Comparison of ENCODE assay signal across 30 mouse cellular contexts in genomic region chrX:85197688-85198087, GRCm38 (mm10). TPM values are rescaled to one million over a fixed set of nuclear protein-coding genes. Genes with fewer than 3 reads are reported as not detected.
DNase-seq lines count a peak whose midpoint lies in the region; ATAC-seq and TF ChIP-seq lines count a peak whose summit lies in the region.
"Had no signal": no experiment of that assay in that cellular context is flagged by ENCODE, and none has a peak within 500 bp of the region (broad histone marks: within the 10 kb centered on the region; RNA-seq: fewer than 3 reads in every experiment).

No protein-coding gene starts in this region.

- no peak for TF ChIP-seq POLR2A in CH12.LX (IDR thresholded peaks at IDR 0.05; ENCODE audit: low read depth, low read length)
- no peak for TF ChIP-seq POLR2A in brain, embryonic 14.5 days (IDR thresholded peaks at IDR 0.05; ENCODE audit: borderline replicate concordance, extremely low read depth, insufficient read depth, insufficient read length, poor library complexity, severe bottlenecking)

- no peak for DNase-seq in layer of hippocampus, adult 2 months (ENCODE audit: low spot score in 2 of 2)
- DNase-seq in layer of hippocampus, adult 18-20 months (ENCODE audit: low spot score in 2 of 2): no peak
- DNase-seq in midbrain, postnatal 0 days (ENCODE audit: low spot score): peak; percentile 1
- DNase-seq in midbrain, embryonic 11.5 days (ENCODE audit: low spot score, missing footprints): no peak
- peak; percentile 37 for DNase-seq in CH12.LX (ENCODE audit: extremely low read depth)
- DNase-seq in brain, embryonic 14.5 days (ENCODE audit: low read depth): peak; percentile 5
- DNase-seq in urinary bladder, postnatal 4 days (ENCODE audit: low spot score in 2 of 2): no peak
- DNase-seq: adrenal gland, adult 8-10 months; adrenal gland, postnatal 14 days; adrenal gland, postnatal 36 days; B cell, adult 2 months; cerebellum, adult 11 months; cerebellum, adult 2 months; cerebellum, adult 9-10 months; cerebellum, postnatal 36 days; embryo, embryonic 11 days; forebrain, postnatal 0 days had no signal

- dilution Hi-C loops in CH12.LX (cut with MboI; ENCODE audit: extremely low pct_ligation_motif_present, extremely low pct_unique_long_range_greater_than_20kb, low sequenced_read_pairs): no loop called here

- in situ Hi-C loops in CH12.LX (cut with MboI; ENCODE audit: low pct_ligation_motif_present, low pct_unique_long_range_greater_than_20kb, low sequenced_read_pairs): no loop called here

- peak overlapping the region; percentile 18; the same call in 1 of the 2 replicates for H3K27ac ChIP-seq in layer of hippocampus, adult 2 months
- H3K27ac ChIP-seq in midbrain, postnatal 0 days (ENCODE audit: low read depth, low read length): no peak overlapping the region
- H3K27ac ChIP-seq in midbrain, embryonic 11.5 days (ENCODE audit: low read depth, low read length): no peak overlapping the region
- no peak overlapping the region for H3K27ac ChIP-seq in CH12.LX (ENCODE audit: insufficient read depth, low read depth)
- H3K27ac ChIP-seq: embryonic facial prominence, embryonic 13.5 days; embryonic facial prominence, embryonic 15.5 days; forebrain, embryonic 10.5 days; forebrain, embryonic 12.5 days had no signal

- no peak for ATAC-seq in midbrain, postnatal 0 days (ENCODE audit: low FRiP score)
- no peak for ATAC-seq in midbrain, embryonic 11.5 days (ENCODE audit: low FRiP score)
- no peak for ATAC-seq in frontal cortex, adult (ENCODE audit: low TSS enrichment)
- ATAC-seq: activated CD4-positive, CD25-positive, alpha-beta regulatory T cell, adult 4 months; CD4-positive, CD25-positive, alpha-beta regulatory T cell, adult 4 months; forebrain, embryonic 14.5 days; forebrain, postnatal 0 days had no signal

- H3K4me3 ChIP-seq in layer of hippocampus, adult 2 months: no peak overlapping the region
- no peak overlapping the region for H3K4me3 ChIP-seq in midbrain, postnatal 0 days (ENCODE audit: low read depth, low read length)
- H3K4me3 ChIP-seq in midbrain, embryonic 11.5 days (ENCODE audit: low read depth, low read length): no peak overlapping the region
- no peak overlapping the region for H3K4me3 ChIP-seq in CH12.LX (replicated peaks in 1 of 3; ENCODE audit: low read depth in 2 of 3, low read length in 2 of 3, poor library complexity in 1 of 3)
- H3K4me3 ChIP-seq: embryonic facial prominence, embryonic 13.5 days; embryonic facial prominence, embryonic 15.5 days; erythroblast, embryonic 14.5 days; forebrain, embryonic 10.5 days; forebrain, embryonic 12.5 days had no signal

- H3K9ac ChIP-seq in midbrain, postnatal 0 days (replicated peaks; ENCODE audit: low read length, poor library complexity, severe bottlenecking): no peak overlapping the region
- H3K9ac ChIP-seq in midbrain, embryonic 11.5 days (ENCODE audit: low read length): no peak overlapping the region
- no peak overlapping the region for H3K9ac ChIP-seq in CH12.LX (ENCODE audit: insufficient read depth, low read depth)
- H3K9ac ChIP-seq: embryonic facial prominence, embryonic 13.5 days; embryonic facial prominence, embryonic 15.5 days; forebrain, embryonic 12.5 days; forebrain, postnatal 0 days had no signal

- H3K9me3 ChIP-seq in midbrain, postnatal 0 days (ENCODE audit: low read length): no peaks in the 10 kb centered on the region
- no peaks in the 10 kb centered on the region for H3K9me3 ChIP-seq in midbrain, embryonic 11.5 days (ENCODE audit: control insufficient read depth, low read length)
- no peaks in the 10 kb centered on the region for H3K9me3 ChIP-seq in CH12.LX (replicated peaks; ENCODE audit: low read length)
- H3K9me3 ChIP-seq: embryonic facial prominence, embryonic 13.5 days; embryonic facial prominence, embryonic 15.5 days; forebrain, embryonic 10.5 days; forebrain, embryonic 12.5 days had no signal

- H3K4me1 ChIP-seq in midbrain, postnatal 0 days (ENCODE audit: insufficient read depth, low read length): no peaks in the 10 kb centered on the region
- no peaks in the 10 kb centered on the region for H3K4me1 ChIP-seq in midbrain, embryonic 11.5 days (ENCODE audit: control insufficient read depth, insufficient read depth, low read length)
- peaks cover 2 to 9% of the 10 kb centered on the region in 2 experiments; a peak in 2 of 4 replicates for H3K4me1 ChIP-seq in CH12.LX (ENCODE audit: control insufficient read depth in 1 of 2, insufficient read depth in 2 of 2)
- H3K4me1 ChIP-seq: embryonic facial prominence, embryonic 13.5 days; embryonic facial prominence, embryonic 15.5 days; forebrain, embryonic 10.5 days; forebrain, embryonic 12.5 days had no signal

- TF ChIP-seq EP300 in CH12.LX (IDR thresholded peaks at IDR 0.05; ENCODE audit: low read length): peak; percentile 57

- no peak overlapping the region for H3K4me2 ChIP-seq in midbrain, postnatal 0 days (ENCODE audit: low read depth, low read length, poor library complexity, severe bottlenecking)
- H3K4me2 ChIP-seq in midbrain, embryonic 11.5 days: no peak overlapping the region
- H3K4me2 ChIP-seq in CH12.LX (ENCODE audit: insufficient read depth, low read depth, poor library complexity, severe bottlenecking): no peak overlapping the region; the same call in 1 of the 2 replicates
- H3K4me2 ChIP-seq: embryonic facial prominence, embryonic 13.5 days; embryonic facial prominence, embryonic 15.5 days; forebrain, embryonic 12.5 days had no signal

- no peaks in the 10 kb centered on the region for H3K36me3 ChIP-seq in midbrain, postnatal 0 days (ENCODE audit: insufficient read depth, low read length)
- no peaks in the 10 kb centered on the region for H3K36me3 ChIP-seq in midbrain, embryonic 11.5 days (ENCODE audit: control insufficient read depth, insufficient read depth, low read length)
- H3K36me3 ChIP-seq in CH12.LX (replicated peaks in 1 of 2; ENCODE audit: control insufficient read depth in 1 of 2, insufficient read depth in 1 of 2, low read length in 1 of 2): no peaks in the 10 kb centered on the region
- H3K36me3 ChIP-seq: embryonic facial prominence, embryonic 13.5 days; embryonic facial prominence, embryonic 15.5 days; forebrain, embryonic 10.5 days; forebrain, embryonic 12.5 days had no signal

- WGBS in midbrain, postnatal 0 days: 82% methylated on average over 5 of the region's 5 CpGs
- 87% methylated on average over 5 of the region's 5 CpGs for WGBS in midbrain, embryonic 11.5 days

- no peak for TF ChIP-seq RAD21 in CH12.LX (IDR thresholded peaks at IDR 0.05; ENCODE audit: low read depth, low read length)

- H3K27me3 ChIP-seq in midbrain, postnatal 0 days (ENCODE audit: insufficient read depth, low read length): no peaks in the 10 kb centered on the region
- H3K27me3 ChIP-seq in midbrain, embryonic 11.5 days (ENCODE audit: control insufficient read depth, insufficient read depth, low read length): no peaks in the 10 kb centered on the region
- no peaks in the 10 kb centered on the region for H3K27me3 ChIP-seq in CH12.LX (replicated peaks)
- H3K27me3 ChIP-seq: embryonic facial prominence, embryonic 15.5 days; forebrain, embryonic 12.5 days had no signal

- TF ChIP-seq CTCF in layer of hippocampus, adult 2 months (conservative IDR thresholded peaks at IDR 0.05): no peak
- no peak for TF ChIP-seq CTCF in midbrain, postnatal 0 days (IDR thresholded peaks at IDR 0.05)
- TF ChIP-seq CTCF in CH12.LX (conservative IDR thresholded peaks at IDR 0.05 in 1 of 2, IDR thresholded peaks at IDR 0.05 in 1 of 2; ENCODE audit: low read depth in 2 of 2, low read length in 2 of 2): no peak
- no peak for TF ChIP-seq CTCF in brain, embryonic 14.5 days (IDR thresholded peaks at IDR 0.05; ENCODE audit: borderline replicate concordance, extremely low read depth, insufficient read depth, insufficient read length)

- H3K79me2 ChIP-seq in CH12.LX (replicated peaks; ENCODE audit: control insufficient read depth, extremely low read depth, insufficient read depth, poor library complexity, severe bottlenecking): no peaks in the 10 kb centered on the region

TF ChIP-seq in CH12.LX, 34 proteins besides CTCF, POLR2A, EP300 and RAD21:
- TF ChIP-seq ELF1 (IDR thresholded peaks at IDR 0.05; ENCODE audit: low read depth, low read length) (no peak), BHLHE40 (IDR thresholded peaks at IDR 0.05; ENCODE audit: low read depth, low read length) (0 out of 2 replicates have a peak, but pooled peaks have one; percentile 19), USF2 (conservative IDR thresholded peaks at IDR 0.05; ENCODE audit: low read depth, low read length) (no peak), MAZ (IDR thresholded peaks at IDR 0.05; ENCODE audit: low read depth, low read length) (no peak), JUN (IDR thresholded peaks at IDR 0.05; ENCODE audit: insufficient read depth, low read depth, low read length) (peak; percentile 44), ZC3H11A (IDR thresholded peaks at IDR 0.05; ENCODE audit: low read depth, low read length) (no peak), MEF2A (IDR thresholded peaks at IDR 0.05; ENCODE audit: borderline replicate concordance, low read depth, low read length) (no peak), JUND (conservative IDR thresholded peaks at IDR 0.05; ENCODE audit: low read depth, low read length) (peak; percentile 65; the same call in 1 of the 2 replicates), NRF1 (IDR thresholded peaks at IDR 0.05; ENCODE audit: low read depth, low read length) (no peak), E2F4 (IDR thresholded peaks at IDR 0.05; ENCODE audit: insufficient replicate concordance, low read depth, low read length) (no peak), SMC3 (IDR thresholded peaks at IDR 0.05; ENCODE audit: low read depth, low read length) (no peak), PAX5 (IDR thresholded peaks at IDR 0.05; ENCODE audit: low read length) (no peak), IRF4 (IDR thresholded peaks at IDR 0.05; ENCODE audit: low read depth, low read length) (peak; percentile 43; the same call in 1 of the 2 replicates), SIN3A (IDR thresholded peaks at IDR 0.05; ENCODE audit: low read length) (no peak), MAFK (IDR thresholded peaks at IDR 0.05; ENCODE audit: insufficient replicate concordance, low read length) (no peak), ZNF384 (IDR thresholded peaks at IDR 0.05; ENCODE audit: low read depth, low read length) (no peak), GABPA (IDR thresholded peaks at IDR 0.05; ENCODE audit: insufficient replicate concordance, low read depth, low read length) (no peak)

RNA-seq across cellular contexts. Expression of gene Fthl17a, which starts 51.8 kb away (rescaled TPM):
- total RNA-seq in layer of hippocampus, adult 2 months (2021): not detected
- not detected for total RNA-seq in layer of hippocampus, adult 18-20 months (2021)
- 1.3 TPM in 1 of 2 replicates, not detected in the other for total RNA-seq in midbrain, postnatal 0 days (2014; rRNA removed)
- not detected in 2 replicates for polyA plus RNA-seq in midbrain, postnatal 0 days (2015; fragmentation: Nextera tagmentation; extraction: Ambion mirVana)
- polyA plus RNA-seq in midbrain, embryonic 11.5 days (2014; fragmentation: Nextera tagmentation; extraction: Ambion mirVana): not detected in 2 replicates
- not detected in 2 replicates for total RNA-seq in CH12.LX (2012; rRNA removed)
- total RNA-seq in CH12.LX (2014; rRNA removed): not detected in 2 replicates
- polyA plus RNA-seq in CH12.LX (2012; ENCODE audit: insufficient read length, low read depth): not detected in 2 replicates
- 0.45 TPM in 1 of 2 replicates, not detected in the other for polyA plus RNA-seq in brain, embryonic 14.5 days (2012; rRNA removed)
- total RNA-seq: adrenal gland, adult 18-20 months; adrenal gland, adult 8-10 months; adrenal gland, postnatal 14 days; adrenal gland, postnatal 36 days; common myeloid progenitor, adult 5-6 weeks; forebrain, postnatal 0 days; MEL had no signal
- polyA plus RNA-seq: activated CD4-positive, CD25-positive, alpha-beta regulatory T cell, adult 4 months; CD4-positive, CD25-positive, alpha-beta regulatory T cell, adult 4 months; cerebellum, adult 2 months; embryonic facial prominence, embryonic 11.5 days; embryonic facial prominence, embryonic 13.5 days; embryonic facial prominence, embryonic 15.5 days; erythroblast, embryonic 14.5 days; forebrain, embryonic 10.5 days; forebrain, embryonic 12.5 days; forebrain, embryonic 14.5 days; forebrain, postnatal 0 days had no signal

Comparison
In these comparisons a context has a peak if more than half of its experiments do, and no peak if none do; other contexts are left out.
1. DNase-seq: peak in midbrain, postnatal 0 days (single experiment), CH12.LX (single experiment) and brain, embryonic 14.5 days (single experiment); none in layer of hippocampus, adult 2 months (0 of 2), layer of hippocampus, adult 18-20 months (0 of 2), midbrain, embryonic 11.5 days (single experiment) and urinary bladder, postnatal 4 days (0 of 2).